Mouse (Mus musculus): ENCODE measurements around the gene 5530401A14Rik. TPM values are rescaled to one million over a fixed set of nuclear protein-coding genes. Genes with fewer than 3 reads are reported as not detected.

5530401A14Rik gene
- 0.18 TPM in 1 of 2 replicates, not detected in the other for polyA plus RNA-seq (2012; ENCODE audit: low replicate concordance)

DNA sequence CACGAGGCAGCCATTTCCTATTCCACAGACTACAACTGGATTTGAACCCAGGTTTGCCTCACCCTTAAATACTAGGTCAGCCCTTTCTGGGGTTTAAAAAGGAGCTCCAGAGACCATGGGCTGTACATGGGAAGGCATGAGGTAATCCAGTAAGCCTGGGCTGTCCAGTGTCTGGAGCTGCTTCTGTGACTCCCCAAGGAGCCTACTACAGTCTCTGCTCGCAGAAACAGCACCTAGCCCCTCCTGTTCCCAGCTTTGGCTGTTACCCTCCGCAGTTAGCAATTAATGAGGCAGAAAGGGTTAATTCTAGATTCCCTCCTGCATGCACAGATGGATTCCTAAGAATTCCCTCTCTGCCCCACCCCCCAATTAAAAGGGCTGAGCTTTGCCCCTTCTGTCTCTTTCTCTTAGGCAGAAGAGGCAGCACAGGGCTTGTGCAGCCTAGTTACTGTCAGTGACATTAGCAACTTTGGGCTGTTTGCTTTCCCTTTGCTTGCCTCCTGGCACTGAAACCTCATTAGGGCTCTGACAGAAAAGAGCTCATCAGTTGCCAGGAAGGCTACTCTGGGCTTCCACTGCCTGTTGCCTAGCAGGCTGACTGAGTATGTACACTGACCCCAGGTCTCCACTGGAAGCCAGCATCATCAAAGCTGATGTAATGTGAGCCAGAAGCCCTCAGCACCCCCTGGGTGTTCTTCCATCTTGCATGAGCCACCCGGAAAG is at the start of gene 5530401A14Rik:
Gene 5530401A14Rik (plus strand): TSS at position 424 of the 723 bp plus-strand sequence.

Other genes starting within 250 kb of the 5530401A14Rik start
- gene Asic2, start 107.8 kb downstream of the 5530401A14Rik start, polyA plus RNA-seq (2012; ENCODE audit: low replicate concordance), result 0.12 TPM in 1 of 2 replicates, not detected in the other
- gene Ccl2, start 174.9 kb downstream of the 5530401A14Rik start, polyA plus RNA-seq (2012; ENCODE audit: low replicate concordance), result 0.77 TPM in 1 of 2 replicates, not detected in the other
- not detected in 2 replicates for gene Gm17268, start 177.9 kb downstream of the 5530401A14Rik start, polyA plus RNA-seq (2012; ENCODE audit: low replicate concordance)
- not detected in 2 replicates for gene Ccl7, start 185.0 kb downstream of the 5530401A14Rik start, polyA plus RNA-seq (2012; ENCODE audit: low replicate concordance)
- gene Ccl11, start 197.2 kb downstream of the 5530401A14Rik start, polyA plus RNA-seq (2012; ENCODE audit: low replicate concordance), result not detected in 2 replicates
- not detected in 2 replicates for gene Ccl12, start 241.2 kb downstream of the 5530401A14Rik start, polyA plus RNA-seq (2012; ENCODE audit: low replicate concordance)